ENCODE assay signal across 14 mouse cellular contexts in the genomic region with DNA sequence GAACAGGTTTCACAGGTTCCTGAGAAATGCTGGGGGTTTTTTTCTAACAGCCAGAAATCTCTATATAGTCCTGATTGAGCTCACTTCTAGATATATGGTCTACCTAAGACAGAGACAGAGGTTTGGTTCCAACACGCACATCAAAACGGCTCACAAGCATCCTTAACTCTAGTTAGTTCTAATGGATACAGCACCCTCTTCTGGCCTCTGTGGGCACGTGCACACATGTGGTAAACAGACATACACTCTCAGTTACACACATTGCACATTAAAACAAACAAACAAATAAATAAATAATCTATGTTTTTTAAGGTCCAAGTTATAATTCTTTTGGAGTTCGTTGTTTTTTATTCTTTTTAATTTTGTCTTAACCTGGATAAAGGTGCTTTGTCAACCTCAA. TPM values are rescaled to one million over a fixed set of nuclear protein-coding genes. Genes with fewer than 3 reads are reported as not detected.
A peak's percentile ranks its signal among the peaks of the same experiment; 100 is the strongest.
DNase-seq lines count a peak whose midpoint lies in the region; ATAC-seq and TF ChIP-seq lines count a peak whose summit lies in the region.
"Had no signal": no experiment of that assay in that cellular context is flagged by ENCODE, and none has a peak within 500 bp of the region (broad histone marks: within the 10 kb centered on the region; RNA-seq: fewer than 3 reads in every experiment).

No protein-coding gene starts in this region.

- H3K4me1 ChIP-seq in hindbrain, postnatal 0 days (ENCODE audit: insufficient read depth, low read length), result no peaks in the 10 kb centered on the region
- peaks cover 2% of the 10 kb centered on the region for H3K4me1 ChIP-seq in hindbrain, embryonic 13.5 days (replicated peaks)
- H3K4me1 ChIP-seq: lung, embryonic 15.5 days had no signal

- no peak overlapping the region for H3K4me2 ChIP-seq in hindbrain, postnatal 0 days (ENCODE audit: low read depth, low read length)
- no peak overlapping the region for H3K4me2 ChIP-seq in hindbrain, embryonic 13.5 days
- H3K4me2 ChIP-seq: heart, embryonic 15.5 days; hindbrain, embryonic 15.5 days; limb, embryonic 12.5 days; lung, embryonic 15.5 days had no signal

- TF ChIP-seq CTCF in hindbrain, postnatal 0 days (IDR thresholded peaks at IDR 0.05; ENCODE audit: low read depth), result peak; percentile 42

- peak; percentile 17 for DNase-seq in hindbrain, postnatal 0 days (ENCODE audit: low spot score)
- peak; percentile 17 for DNase-seq in retina, postnatal 1 day
- no peak for DNase-seq in retina, embryonic 14.5 days (ENCODE audit: low spot score)
- peak; percentile 68 for DNase-seq in ZHBTc4 (ENCODE audit: low read depth, low spot score)
- no peak for DNase-seq in right cerebral cortex, adult 2 months (ENCODE audit: low spot score in 2 of 2)
- DNase-seq in cerebellum, postnatal 10 days, result no peak
- DNase-seq: kidney, postnatal 14 days; layer of hippocampus, postnatal 36 days had no signal

- no peak overlapping the region for H3K27ac ChIP-seq in hindbrain, postnatal 0 days
- no peak overlapping the region for H3K27ac ChIP-seq in hindbrain, embryonic 13.5 days
- H3K27ac ChIP-seq: heart, embryonic 15.5 days; hindbrain, embryonic 15.5 days; limb, embryonic 12.5 days; lung, embryonic 15.5 days had no signal

- no peak overlapping the region for H3K9ac ChIP-seq in hindbrain, postnatal 0 days (replicated peaks; ENCODE audit: low read length)
- no peak overlapping the region for H3K9ac ChIP-seq in hindbrain, embryonic 13.5 days
- H3K9ac ChIP-seq: heart, embryonic 15.5 days; hindbrain, embryonic 15.5 days; limb, embryonic 12.5 days; lung, embryonic 15.5 days had no signal

- no peaks in the 10 kb centered on the region for H3K27me3 ChIP-seq in hindbrain, postnatal 0 days (ENCODE audit: insufficient read depth, low read length)
- no peaks in the 10 kb centered on the region for H3K27me3 ChIP-seq in hindbrain, embryonic 13.5 days
- H3K27me3 ChIP-seq: heart, embryonic 15.5 days; hindbrain, embryonic 15.5 days; limb, embryonic 12.5 days; lung, embryonic 15.5 days had no signal

- H3K9me3 ChIP-seq in hindbrain, postnatal 0 days (ENCODE audit: low read length), result no peaks in the 10 kb centered on the region
- H3K9me3 ChIP-seq in hindbrain, embryonic 13.5 days, result no peaks in the 10 kb centered on the region
- H3K9me3 ChIP-seq: heart, embryonic 15.5 days; hindbrain, embryonic 15.5 days; limb, embryonic 12.5 days; lung, embryonic 15.5 days had no signal

- 62% methylated on average over 4 of the region's 4 CpGs for WGBS in hindbrain, postnatal 0 days
- 63% methylated on average over 4 of the region's 4 CpGs for WGBS in hindbrain, embryonic 13.5 days

- H3K36me3 ChIP-seq in hindbrain, postnatal 0 days (ENCODE audit: insufficient read depth, low read length), result no peaks in the 10 kb centered on the region
- no peaks in the 10 kb centered on the region for H3K36me3 ChIP-seq in hindbrain, embryonic 13.5 days
- H3K36me3 ChIP-seq: heart, embryonic 15.5 days; hindbrain, embryonic 15.5 days; limb, embryonic 12.5 days; lung, embryonic 15.5 days had no signal

- no peak overlapping the region for H3K4me3 ChIP-seq in hindbrain, postnatal 0 days (ENCODE audit: low read length)
- no peak overlapping the region for H3K4me3 ChIP-seq in hindbrain, embryonic 13.5 days
- H3K4me3 ChIP-seq: heart, embryonic 15.5 days; hindbrain, embryonic 15.5 days; limb, embryonic 12.5 days; lung, embryonic 15.5 days had no signal

- no peak for ATAC-seq in hindbrain, postnatal 0 days
- no peak for ATAC-seq in hindbrain, embryonic 13.5 days (ENCODE audit: low FRiP score)
- ATAC-seq: forebrain, embryonic 16.5 days had no signal

RNA-seq across cellular contexts. Expression of a gene that starts 4.3 kb away (rescaled TPM):
- 23.2 and 24.7 TPM in 2 replicates for total RNA-seq in hindbrain, postnatal 0 days (2014; rRNA removed)
- polyA plus RNA-seq in hindbrain, postnatal 0 days (2015; fragmentation: Nextera tagmentation; extraction: Ambion mirVana), result 24.3 and 25.0 TPM in 2 replicates
- 30.1 and 30.2 TPM in 2 replicates for polyA plus RNA-seq in hindbrain, embryonic 13.5 days (2015; fragmentation: Nextera tagmentation; extraction: Ambion mirVana)

RNA-seq across cellular contexts. Expression of a gene that starts 25.0 kb away (rescaled TPM):
- 148 TPM in 2 replicates for total RNA-seq in hindbrain, postnatal 0 days (2014; rRNA removed)
- polyA plus RNA-seq in hindbrain, postnatal 0 days (2015; fragmentation: Nextera tagmentation; extraction: Ambion mirVana), result 166 and 179 TPM in 2 replicates
- 83.9 and 89.2 TPM in 2 replicates for polyA plus RNA-seq in hindbrain, embryonic 13.5 days (2015; fragmentation: Nextera tagmentation; extraction: Ambion mirVana)

Comparison
In these comparisons a context has a peak if more than half of its experiments do, and no peak if none do; other contexts are left out.
1. DNase-seq: peak in hindbrain, postnatal 0 days (single experiment), retina, postnatal 1 day (single experiment) and ZHBTc4 (single experiment); none in retina, embryonic 14.5 days (single experiment), right cerebral cortex, adult 2 months (0 of 2) and cerebellum, postnatal 10 days (0 of 2).